15 mouse cellular contexts compared by ENCODE assay signal in genomic region chr3:153292853-153293252, GRCm38 (mm10).
DNase-seq lines count a peak whose midpoint lies in the region; ATAC-seq and TF ChIP-seq lines count a peak whose summit lies in the region.
"Had no signal": no experiment of that assay in that cellular context is flagged by ENCODE, and none has a peak within 500 bp of the region (broad histone marks: within the 10 kb centered on the region; RNA-seq: fewer than 3 reads in every experiment).

No protein-coding gene starts in this region.

- no peak overlapping the region for H3K27ac ChIP-seq in left cerebral cortex, adult 2 months
- H3K27ac ChIP-seq: forebrain, embryonic 12.5 days; hindbrain, embryonic 10.5 days; liver, embryonic 13.5 days; midbrain, embryonic 15.5 days had no signal

- peaks cover 25% of the 10 kb centered on the region for H3K36me3 ChIP-seq in G1E (replicated peaks)
- H3K36me3 ChIP-seq: forebrain, embryonic 12.5 days; hindbrain, embryonic 10.5 days; liver, embryonic 13.5 days; midbrain, embryonic 15.5 days had no signal

- H3K9me3 ChIP-seq in G1E (replicated peaks) = no peaks in the 10 kb centered on the region
- H3K9me3 ChIP-seq: forebrain, embryonic 12.5 days; hindbrain, embryonic 10.5 days; liver, embryonic 13.5 days; midbrain, embryonic 15.5 days had no signal

- DNase-seq in kidney, postnatal 10 days = peak; percentile 15
- no peak for DNase-seq in kidney, adult 8-10 months
- peak; percentile 24 for DNase-seq in G1E (ENCODE audit: low spot score)
- no peak for DNase-seq in adrenal gland, adult (ENCODE audit: inconsistent age in 2 of 2, low spot score in 1 of 2)
- DNase-seq in gastrocnemius, postnatal 10 days = no peak
- DNase-seq in left cerebral cortex, adult 2 months (ENCODE audit: extremely low spot score in 1 of 2, low spot score in 2 of 2) = no peak
- DNase-seq: adrenal gland, postnatal 36 days; embryo, embryonic 11 days; kidney, postnatal 14 days; liver, embryonic 13.5 days had no signal

- intact Hi-C loops in left cerebral cortex, adult 2 months (cut with DNase I) = no loop called here

- H3K27me3 ChIP-seq in G1E (ENCODE audit: insufficient read depth, low read length) = no peaks in the 10 kb centered on the region
- H3K27me3 ChIP-seq: forebrain, embryonic 12.5 days; liver, embryonic 13.5 days; midbrain, embryonic 15.5 days had no signal

- ATAC-seq in G1E (ENCODE audit: extremely low read depth, insufficient number of reproducible peaks, low FRiP score, poor library complexity, severe bottlenecking) = peak; percentile 79
- ATAC-seq in hematopoietic stem cell, adult 5-6 weeks (replicated peaks in 1 of 2; ENCODE audit: insufficient read depth in 1 of 2, low FRiP score in 2 of 2, low TSS enrichment in 1 of 2, low read depth in 1 of 2, poor library complexity in 2 of 2, severe bottlenecking in 2 of 2) = peak; percentile 46 to 71; a peak in 2 of 4 replicates
- peak; percentile 99 for ATAC-seq in megakaryocyte progenitor cell, adult 5-6 weeks (replicated peaks; ENCODE audit: poor library complexity)
- ATAC-seq: midbrain, embryonic 15.5 days had no signal

- H3K4me1 ChIP-seq in G1E (ENCODE audit: insufficient read depth, low read depth, low read length) = peaks cover 5% of the 10 kb centered on the region
- H3K4me1 ChIP-seq: forebrain, embryonic 12.5 days; liver, embryonic 13.5 days; midbrain, embryonic 15.5 days had no signal

- TF ChIP-seq CTCF in G1E (IDR thresholded peaks at IDR 0.05; ENCODE audit: low read depth, low read length) = no peak
- no peak for TF ChIP-seq CTCF in left cerebral cortex, adult 2 months (IDR thresholded peaks at IDR 0.05)

- no peak overlapping the region for H3K4me3 ChIP-seq in G1E (ENCODE audit: low read depth, low read length)
- H3K4me3 ChIP-seq in left cerebral cortex, adult 2 months = no peak overlapping the region
- H3K4me3 ChIP-seq: forebrain, embryonic 12.5 days; hindbrain, embryonic 10.5 days; liver, embryonic 13.5 days; midbrain, embryonic 15.5 days had no signal

Comparison
In these comparisons a context has a peak if more than half of its experiments do, and no peak if none do; other contexts are left out.
1. DNase-seq: peak in kidney, postnatal 10 days (single experiment) and G1E (single experiment); none in kidney, adult 8-10 months (0 of 2), adrenal gland, adult (0 of 2), gastrocnemius, postnatal 10 days (single experiment) and left cerebral cortex, adult 2 months (0 of 2).
2. Peak in every context shown above with its lines, with median percentiles within 50 percentile points of each other: ATAC-seq.